Comparison of ENCODE assay signal across 15 mouse cellular contexts in the genomic region with DNA sequence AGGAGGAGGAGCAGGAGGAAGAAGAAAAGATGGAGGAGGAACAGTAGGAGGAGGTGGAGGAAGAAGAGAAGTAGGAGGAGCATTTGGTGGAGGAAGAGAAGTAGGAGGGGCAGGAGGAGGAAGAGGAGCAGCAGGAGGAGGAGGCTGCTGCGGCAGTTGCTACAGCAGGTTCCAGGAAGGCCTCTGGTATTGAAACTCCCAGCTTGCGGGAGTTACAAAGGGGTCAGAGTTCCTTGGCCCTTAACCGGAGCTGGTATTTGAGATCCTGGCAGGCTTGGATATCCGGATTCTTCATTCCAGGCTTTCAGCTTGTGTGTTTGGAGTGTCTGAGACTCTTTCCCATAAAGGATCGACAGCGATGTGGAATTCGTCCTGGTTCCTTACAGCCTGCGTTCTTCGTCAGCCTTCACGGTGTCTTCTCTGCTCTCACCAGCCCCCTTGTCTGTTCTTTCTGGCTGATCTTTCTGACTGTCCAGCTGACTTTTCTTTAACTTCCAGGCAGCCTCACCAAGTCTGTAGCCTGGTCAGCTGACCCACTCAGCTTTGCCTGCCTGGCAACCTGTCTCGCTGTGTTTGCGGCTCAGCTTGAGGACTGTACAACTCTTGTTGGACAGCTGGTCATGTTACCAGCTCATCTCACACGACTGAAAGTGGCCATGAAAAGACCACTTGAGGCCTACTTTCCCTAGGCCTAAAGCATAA. TPM values are rescaled to one million over a fixed set of nuclear protein-coding genes. Genes with fewer than 3 reads are reported as not detected.
DNase-seq lines count a peak whose midpoint lies in the region; ATAC-seq and TF ChIP-seq lines count a peak whose summit lies in the region.
"Had no signal": no experiment of that assay in that cellular context is flagged by ENCODE, and none has a peak within 500 bp of the region (broad histone marks: within the 10 kb centered on the region; RNA-seq: fewer than 3 reads in every experiment).

No protein-coding gene starts in this region.

- H3K27me3 ChIP-seq in spleen, adult 2 months (ENCODE audit: control insufficient read depth, insufficient read depth, low read length): no peaks in the 10 kb centered on the region
- H3K27me3 ChIP-seq in kidney, embryonic 16.5 days (ENCODE audit: insufficient read depth, low read length): no peaks in the 10 kb centered on the region
- no peaks in the 10 kb centered on the region for H3K27me3 ChIP-seq in lung, embryonic 15.5 days
- no peaks in the 10 kb centered on the region for H3K27me3 ChIP-seq in intestine, embryonic 16.5 days (replicated peaks; ENCODE audit: control insufficient read depth, insufficient read depth, low read length)
- H3K27me3 ChIP-seq: heart, embryonic 15.5 days; hindbrain, embryonic 15.5 days; neural tube, embryonic 15.5 days had no signal

- intact Hi-C loops in left cerebral cortex, adult 2 months (cut with DNase I): no loop called here

- H3K9me3 ChIP-seq in kidney, embryonic 16.5 days (ENCODE audit: low read length): 0 out of 2 replicates have a peak, but pooled peaks cover 2% of the 10 kb centered on the region
- no peaks in the 10 kb centered on the region for H3K9me3 ChIP-seq in lung, embryonic 15.5 days
- no peaks in the 10 kb centered on the region for H3K9me3 ChIP-seq in intestine, embryonic 16.5 days (ENCODE audit: control insufficient read depth, low read length)
- H3K9me3 ChIP-seq: heart, embryonic 15.5 days; hindbrain, embryonic 15.5 days; megakaryocyte, embryonic 14.5 days; neural tube, embryonic 15.5 days had no signal

- H3K27ac ChIP-seq in spleen, adult 2 months (ENCODE audit: insufficient read depth, low read length): peak overlapping the region; percentile 54
- H3K27ac ChIP-seq in kidney, embryonic 16.5 days (ENCODE audit: low read length): no peak overlapping the region
- 0 out of 2 replicates have a peak overlapping the region, but pooled peaks have one; percentile 8 for H3K27ac ChIP-seq in lung, embryonic 15.5 days
- H3K27ac ChIP-seq in intestine, embryonic 16.5 days (ENCODE audit: low read length): no peak overlapping the region
- H3K27ac ChIP-seq in left cerebral cortex, adult 2 months: no peak overlapping the region
- H3K27ac ChIP-seq: heart, embryonic 15.5 days; hindbrain, embryonic 15.5 days; neural tube, embryonic 15.5 days had no signal

- no peak for TF ChIP-seq POLR2A in spleen, adult 2 months (IDR thresholded peaks at IDR 0.05; ENCODE audit: low read depth, low read length)

- H3K4me1 ChIP-seq in spleen, adult 2 months (ENCODE audit: control insufficient read depth, insufficient read depth, insufficient read length): no peaks in the 10 kb centered on the region; the same call in 1 of the 2 replicates
- peaks cover 10% of the 10 kb centered on the region for H3K4me1 ChIP-seq in kidney, embryonic 16.5 days (ENCODE audit: insufficient read depth, low read length)
- H3K4me1 ChIP-seq in lung, embryonic 15.5 days: peaks cover 7% of the 10 kb centered on the region; the same call in 1 of the 2 replicates
- no peaks in the 10 kb centered on the region; the same call in 1 of the 2 replicates for H3K4me1 ChIP-seq in intestine, embryonic 16.5 days (ENCODE audit: control insufficient read depth, insufficient read depth, low read length)
- H3K4me1 ChIP-seq: heart, embryonic 15.5 days had no signal

- no peak overlapping the region for H3K4me2 ChIP-seq in kidney, embryonic 16.5 days (replicated peaks; ENCODE audit: low read depth, low read length)
- H3K4me2 ChIP-seq in lung, embryonic 15.5 days: no peak overlapping the region
- no peak overlapping the region for H3K4me2 ChIP-seq in intestine, embryonic 16.5 days (ENCODE audit: low read depth, low read length)
- H3K4me2 ChIP-seq: heart, embryonic 15.5 days; hindbrain, embryonic 15.5 days; neural tube, embryonic 15.5 days had no signal

- no peak for TF ChIP-seq CTCF in spleen, adult 2 months (IDR thresholded peaks at IDR 0.05; ENCODE audit: extremely low read depth, insufficient read depth, insufficient read length, insufficient replicate concordance)
- TF ChIP-seq CTCF in left cerebral cortex, adult 2 months (IDR thresholded peaks at IDR 0.05): no peak

- no peak overlapping the region for H3K4me3 ChIP-seq in spleen, adult 2 months (ENCODE audit: extremely low read depth, insufficient read depth, insufficient read length)
- H3K4me3 ChIP-seq in kidney, embryonic 16.5 days (ENCODE audit: low read length): no peak overlapping the region
- H3K4me3 ChIP-seq in lung, embryonic 15.5 days: no peak overlapping the region
- no peak overlapping the region for H3K4me3 ChIP-seq in intestine, embryonic 16.5 days (ENCODE audit: low read length)
- H3K4me3 ChIP-seq in left cerebral cortex, adult 2 months: no peak overlapping the region
- H3K4me3 ChIP-seq: heart, embryonic 15.5 days; hindbrain, embryonic 15.5 days; megakaryocyte, embryonic 14.5 days; neural tube, embryonic 15.5 days had no signal

- H3K9ac ChIP-seq in kidney, embryonic 16.5 days (replicated peaks; ENCODE audit: low read length): 0 out of 2 replicates have a peak overlapping the region, but pooled peaks have one; percentile 4
- no peak overlapping the region for H3K9ac ChIP-seq in lung, embryonic 15.5 days
- no peak overlapping the region for H3K9ac ChIP-seq in intestine, embryonic 16.5 days (ENCODE audit: low read depth, low read length)
- H3K9ac ChIP-seq: heart, embryonic 15.5 days; hindbrain, embryonic 15.5 days; neural tube, embryonic 15.5 days had no signal

- DNase-seq in spleen, adult 2 months (ENCODE audit: low read depth in 1 of 2, low spot score in 2 of 2): no peak
- DNase-seq in spleen, postnatal 14 days (ENCODE audit: low spot score in 2 of 2): no peak
- no peak for DNase-seq in left cerebral cortex, adult 2 months (ENCODE audit: extremely low spot score in 1 of 2, low spot score in 2 of 2)
- DNase-seq in cerebellum, adult 9-11 months: no peak
- DNase-seq: cerebellum, adult 11 months; liver had no signal

- no peak; the same call in 1 of the 2 replicates for ATAC-seq in kidney, embryonic 16.5 days (ENCODE audit: low FRiP score, low TSS enrichment)
- 0 out of 2 replicates have a peak, but pooled peaks have one; percentile 23 for ATAC-seq in lung, embryonic 15.5 days (ENCODE audit: borderline replicate concordance, extremely low read depth, low FRiP score, low TSS enrichment)
- no peak for ATAC-seq in intestine, embryonic 16.5 days
- ATAC-seq: CD4-positive, CD25-positive, alpha-beta regulatory T cell, adult 4 months; forebrain, embryonic 16.5 days had no signal

- WGBS in spleen, adult 2 months: 87% methylated on average over 13 of the region's 13 CpGs
- 41% methylated on average over 13 of the region's 13 CpGs for WGBS in kidney, embryonic 16.5 days
- 59% methylated on average over 13 of the region's 13 CpGs for WGBS in lung, embryonic 15.5 days
- 69% methylated on average over 13 of the region's 13 CpGs for WGBS in intestine, embryonic 16.5 days

- no peaks in the 10 kb centered on the region for H3K36me3 ChIP-seq in spleen, adult 2 months (ENCODE audit: control insufficient read depth, insufficient read depth, low read length)
- no peaks in the 10 kb centered on the region for H3K36me3 ChIP-seq in kidney, embryonic 16.5 days (ENCODE audit: insufficient read depth, low read length)
- H3K36me3 ChIP-seq in lung, embryonic 15.5 days: no peaks in the 10 kb centered on the region
- no peaks in the 10 kb centered on the region for H3K36me3 ChIP-seq in intestine, embryonic 16.5 days (ENCODE audit: control insufficient read depth, insufficient read depth, low read length)
- H3K36me3 ChIP-seq: heart, embryonic 15.5 days; hindbrain, embryonic 15.5 days; neural tube, embryonic 15.5 days had no signal

RNA-seq across cellular contexts. Expression of gene Stt3b, which starts 15.8 kb away (rescaled TPM):
- polyA plus RNA-seq in spleen, adult 2 months (2012; rRNA removed): 33.5 and 50.8 TPM in 2 replicates
- polyA plus RNA-seq in kidney, embryonic 16.5 days (2015; fragmentation: Nextera tagmentation; extraction: Ambion mirVana): 102 and 107 TPM in 2 replicates
- 98.0 and 103 TPM in 2 replicates for polyA plus RNA-seq in lung, embryonic 15.5 days (2015; fragmentation: Nextera tagmentation; extraction: Ambion mirVana)
- polyA plus RNA-seq in intestine, embryonic 16.5 days (2015; fragmentation: Nextera tagmentation; extraction: Ambion mirVana): 108 and 127 TPM in 2 replicates
- total RNA-seq in left cerebral cortex, adult 2 months (2021): 10 to 100 TPM; 87.7 to 92.9 TPM

Comparison
In these comparisons a context has a peak if more than half of its experiments do, and no peak if none do; other contexts are left out.
1. H3K27ac ChIP-seq: peak in spleen, adult 2 months (single experiment) and lung, embryonic 15.5 days (single experiment); none in kidney, embryonic 16.5 days (single experiment), intestine, embryonic 16.5 days (single experiment) and left cerebral cortex, adult 2 months (single experiment).